10 mouse cellular contexts compared by ENCODE assay signal in genomic region chr8:11183611-11184031, GRCm38 (mm10).
DNase-seq lines count a peak whose midpoint lies in the region; ATAC-seq and TF ChIP-seq lines count a peak whose summit lies in the region.
"Had no signal": no experiment of that assay in that cellular context is flagged by ENCODE, and none has a peak within 500 bp of the region (broad histone marks: within the 10 kb centered on the region; RNA-seq: fewer than 3 reads in every experiment).

No protein-coding gene starts in this region.

- TF ChIP-seq CTCF in hindbrain, postnatal 0 days (IDR thresholded peaks at IDR 0.05; ENCODE audit: low read depth), result no peak

- 0 out of 2 replicates have a peak, but pooled peaks cover 9% of the 10 kb centered on the region for H3K4me1 ChIP-seq in hindbrain, postnatal 0 days (ENCODE audit: insufficient read depth, low read length)
- H3K4me1 ChIP-seq in hindbrain, embryonic 16.5 days (ENCODE audit: control insufficient read depth, insufficient read depth, low read depth, low read length), result peaks cover 5% of the 10 kb centered on the region
- H3K4me1 ChIP-seq in heart, embryonic 12.5 days (replicated peaks), result peaks cover 84% of the 10 kb centered on the region
- peaks cover 7% of the 10 kb centered on the region; the same call in 1 of the 2 replicates for H3K4me1 ChIP-seq in midbrain, embryonic 14.5 days (ENCODE audit: control insufficient read depth, insufficient read depth, low read length)

- WGBS in hindbrain, postnatal 0 days, result 52% methylated on average over 9 of the region's 9 CpGs
- WGBS in hindbrain, embryonic 16.5 days, result 63% methylated on average over 9 of the region's 9 CpGs
- WGBS in heart, embryonic 12.5 days, result 19% methylated on average over 9 of the region's 9 CpGs
- WGBS in midbrain, embryonic 14.5 days, result 75% methylated on average over 9 of the region's 9 CpGs

- no peaks in the 10 kb centered on the region; the same call in 1 of the 2 replicates for H3K27me3 ChIP-seq in hindbrain, postnatal 0 days (ENCODE audit: insufficient read depth, low read length)
- H3K27me3 ChIP-seq in hindbrain, embryonic 16.5 days (replicated peaks; ENCODE audit: control insufficient read depth, insufficient read depth, low read length), result 0 out of 2 replicates have a peak, but pooled peaks cover 2% of the 10 kb centered on the region
- H3K27me3 ChIP-seq in heart, embryonic 12.5 days (replicated peaks), result no peaks in the 10 kb centered on the region
- peaks cover 5% of the 10 kb centered on the region; the same call in 1 of the 2 replicates for H3K27me3 ChIP-seq in midbrain, embryonic 14.5 days (ENCODE audit: control insufficient read depth, insufficient read depth, low read length)

- no peak overlapping the region for H3K4me3 ChIP-seq in hindbrain, postnatal 0 days (ENCODE audit: low read length)
- no peak overlapping the region for H3K4me3 ChIP-seq in hindbrain, embryonic 16.5 days (ENCODE audit: low read length)
- no peak overlapping the region for H3K4me3 ChIP-seq in heart, embryonic 12.5 days
- H3K4me3 ChIP-seq in midbrain, embryonic 14.5 days (replicated peaks; ENCODE audit: low read depth, low read length), result no peak overlapping the region
- H3K4me3 ChIP-seq: midbrain, embryonic 15.5 days had no signal

- H3K36me3 ChIP-seq in hindbrain, postnatal 0 days (ENCODE audit: insufficient read depth, low read length), result no peaks in the 10 kb centered on the region
- no peaks in the 10 kb centered on the region for H3K36me3 ChIP-seq in hindbrain, embryonic 16.5 days (ENCODE audit: control insufficient read depth, insufficient read depth, low read length)
- H3K36me3 ChIP-seq in heart, embryonic 12.5 days, result no peaks in the 10 kb centered on the region
- H3K36me3 ChIP-seq in midbrain, embryonic 14.5 days (ENCODE audit: control insufficient read depth, insufficient read depth, low read length), result no peaks in the 10 kb centered on the region
- H3K36me3 ChIP-seq: midbrain, embryonic 15.5 days had no signal

- ATAC-seq in hindbrain, postnatal 0 days, result no peak
- no peak for ATAC-seq in hindbrain, embryonic 16.5 days
- ATAC-seq in heart, embryonic 12.5 days (ENCODE audit: insufficient number of reproducible peaks, low FRiP score), result peak; percentile 77
- no peak for ATAC-seq in midbrain, embryonic 14.5 days (ENCODE audit: low FRiP score, low TSS enrichment)
- ATAC-seq: activated CD4-positive, CD25-positive, alpha-beta regulatory T cell, adult 4 months; midbrain, embryonic 15.5 days had no signal

- no peak overlapping the region for H3K27ac ChIP-seq in hindbrain, postnatal 0 days
- H3K27ac ChIP-seq in hindbrain, embryonic 16.5 days (ENCODE audit: low read depth, low read length), result no peak overlapping the region
- peak overlapping the region; percentile 94 for H3K27ac ChIP-seq in heart, embryonic 12.5 days (ENCODE audit: poor library complexity, severe bottlenecking)
- H3K27ac ChIP-seq in midbrain, embryonic 14.5 days (replicated peaks; ENCODE audit: low read depth, low read length), result no peak overlapping the region
- H3K27ac ChIP-seq: midbrain, embryonic 15.5 days had no signal

- no peak overlapping the region for H3K9ac ChIP-seq in hindbrain, postnatal 0 days (replicated peaks; ENCODE audit: low read length)
- no peak overlapping the region for H3K9ac ChIP-seq in hindbrain, embryonic 16.5 days (ENCODE audit: low read depth, low read length)
- H3K9ac ChIP-seq in heart, embryonic 12.5 days, result peak overlapping the region; percentile 34; the same call in 1 of the 2 replicates
- no peak overlapping the region for H3K9ac ChIP-seq in midbrain, embryonic 14.5 days (replicated peaks; ENCODE audit: low read length)
- H3K9ac ChIP-seq: midbrain, embryonic 15.5 days had no signal

- no peak overlapping the region for H3K4me2 ChIP-seq in hindbrain, postnatal 0 days (ENCODE audit: low read depth, low read length)
- H3K4me2 ChIP-seq in hindbrain, embryonic 16.5 days (ENCODE audit: low read length), result no peak overlapping the region
- H3K4me2 ChIP-seq in heart, embryonic 12.5 days, result no peak overlapping the region; the same call in 1 of the 2 replicates
- no peak overlapping the region for H3K4me2 ChIP-seq in midbrain, embryonic 14.5 days (ENCODE audit: low read length)
- H3K4me2 ChIP-seq: midbrain, embryonic 15.5 days had no signal

- no peaks in the 10 kb centered on the region for H3K9me3 ChIP-seq in hindbrain, postnatal 0 days (ENCODE audit: low read length)
- H3K9me3 ChIP-seq in hindbrain, embryonic 16.5 days (ENCODE audit: control insufficient read depth, low read length), result no peaks in the 10 kb centered on the region
- H3K9me3 ChIP-seq in heart, embryonic 12.5 days (replicated peaks), result no peaks in the 10 kb centered on the region
- no peaks in the 10 kb centered on the region for H3K9me3 ChIP-seq in midbrain, embryonic 14.5 days (ENCODE audit: control insufficient read depth, low read length)
- H3K9me3 ChIP-seq: midbrain, embryonic 15.5 days had no signal

- peak; percentile 36 for DNase-seq in hindbrain, postnatal 0 days (ENCODE audit: low spot score)
- DNase-seq in cerebellum, adult 9-10 months, result peak; percentile 73
- DNase-seq in lung, postnatal 4 days, result peak; percentile 37 to 47
- DNase-seq in layer of hippocampus, postnatal 36 days, result no peak
- DNase-seq in midbrain, embryonic 14.5 days, result no peak
- DNase-seq in ovary, postnatal 10 days (ENCODE audit: low spot score), result no peak

Comparison
In these comparisons a context has a peak if more than half of its experiments do, and no peak if none do; other contexts are left out.
1. DNase-seq: peak in hindbrain, postnatal 0 days (single experiment), cerebellum, adult 9-10 months (single experiment) and lung, postnatal 4 days (2 of 2); none in layer of hippocampus, postnatal 36 days (0 of 2), midbrain, embryonic 14.5 days (single experiment) and ovary, postnatal 10 days (single experiment).